Mouse (Mus musculus) MEL (cell line): ENCODE results near the gene Ell2. TPM values are rescaled to one million over a fixed set of nuclear protein-coding genes. Genes with fewer than 3 reads are reported as not detected.

Experiments used
- DNase-seq: peaks from one replicate; pipeline ENCODE4 v3.0.0; 2011; ENCODE audit warnings: low read depth, low spot score
- H3K27ac ChIP-seq: 2 replicates; pipeline ENCODE4 v1.5.1; 2012; ENCODE audit warnings: low read depth, mild to moderate bottlenecking, control low read depth, low read length, moderate library complexity; ENCODE audit not compliant: control insufficient read depth
- H3K27me3 ChIP-seq, 2 experiments: fragments of 150-350 bp in 1 of 2; sonication (generic) in 1 of 2; 2 replicates each; pipeline ENCODE4 v1.6.1; 2012; ENCODE audit warnings: low read length in 2 of 2, mild to moderate bottlenecking in 2 of 2, improper control_type of control experiment in 1 of 2, moderate library complexity in 1 of 2; ENCODE audit not compliant: insufficient read depth in 2 of 2, control insufficient read depth in 1 of 2
- H3K36me3 ChIP-seq, 2 experiments: 2 replicates each; pipeline ENCODE4 v1.6.1; 2012 to 2014; ENCODE audit warnings: low read length in 2 of 2, improper control_type of control experiment in 1 of 2, inconsistent platforms in 1 of 2, mild to moderate bottlenecking in 1 of 2; ENCODE audit not compliant: insufficient read depth in 2 of 2, control insufficient read depth in 1 of 2
- H3K4me1 ChIP-seq, 2 experiments: fragments of 150-350 bp in 1 of 2; sonication (generic) in 1 of 2; 2 replicates each; pipeline ENCODE4 v1.6.1; 2012; ENCODE audit warnings: low read length in 2 of 2, improper control_type of control experiment in 1 of 2, mild to moderate bottlenecking in 1 of 2; ENCODE audit not compliant: insufficient read depth in 2 of 2, control insufficient read depth in 1 of 2
- H3K4me3 ChIP-seq, 2 experiments: fragments of 150-350 bp in 1 of 2; sonication (generic) in 1 of 2; 2 replicates each; pipeline ENCODE4 v1.5.1; 2012; ENCODE audit warnings: low read depth in 2 of 2, low read length in 2 of 2, mild to moderate bottlenecking in 2 of 2, moderate library complexity in 2 of 2, control low read depth in 1 of 2, improper control_type of control experiment in 1 of 2; ENCODE audit not compliant: control insufficient read depth in 1 of 2, insufficient read depth in 1 of 2
- H3K79me2 ChIP-seq: 2 replicates; pipeline ENCODE4 v1.6.1; 2012; ENCODE audit warnings: mild to moderate bottlenecking, low read length, moderate library complexity; ENCODE audit not compliant: control insufficient read depth, poor library complexity, insufficient read depth
- H3K9ac ChIP-seq: 2 replicates; pipeline ENCODE4 v1.6.1; 2012; ENCODE audit warnings: low read depth, mild to moderate bottlenecking, control low read depth, low read length, moderate library complexity; ENCODE audit not compliant: control insufficient read depth, poor library complexity, severe bottlenecking
- H3K9me3 ChIP-seq: fragments of 150-350 bp; sonication (generic); replicated peaks from 2 replicates; pipeline ENCODE4 v1.6.1; 2012; ENCODE audit warnings: mild to moderate bottlenecking, low read length, improper control_type of control experiment, moderate library complexity; ENCODE audit not compliant: insufficient read depth
- CHD1 ChIP-seq: IDR thresholded peaks from 2 replicates; pipeline ENCODE4 v1.6.1; 2012; ENCODE audit warnings: low read depth, mild to moderate bottlenecking, inconsistent platforms, low read length, improper control_type of control experiment
- CHD2 ChIP-seq: IDR thresholded peaks from 2 replicates; pipeline ENCODE4 v1.6.1; 2011; ENCODE audit warnings: low read length, improper control_type of control experiment
- CTCF ChIP-seq, 3 experiments: IDR thresholded peaks in 2 of 3; conservative IDR thresholded peaks in 1 of 3; 2 replicates each; pipeline ENCODE4 v1.5.1; 2011 to 2012; ENCODE audit warnings: low read length in 3 of 3, low read depth in 2 of 3, mild to moderate bottlenecking in 2 of 3, improper control_type of control experiment in 1 of 3, inconsistent platforms in 1 of 3, mixed read lengths in 1 of 3, moderate library complexity in 1 of 3; ENCODE audit not compliant: control insufficient read depth in 1 of 3, insufficient read depth in 1 of 3, poor library complexity in 1 of 3, severe bottlenecking in 1 of 3
- ELF1 ChIP-seq: IDR thresholded peaks from 2 replicates; pipeline ENCODE4 v1.6.1; 2014; ENCODE audit warnings: low read depth, mild to moderate bottlenecking, inconsistent platforms, low read length, improper control_type of control experiment, moderate library complexity
- EP300 ChIP-seq, 2 experiments: IDR thresholded peaks; 2 replicates each; pipeline ENCODE4 v1.6.1; 2011; ENCODE audit warnings: improper control_type of control experiment in 2 of 2, low read length in 2 of 2, low read depth in 1 of 2, mild to moderate bottlenecking in 1 of 2
- ETS1 ChIP-seq: IDR thresholded peaks from 2 replicates; pipeline ENCODE4 v1.6.1; 2012; ENCODE audit warnings: low read depth, mild to moderate bottlenecking, inconsistent platforms, low read length, improper control_type of control experiment, moderate library complexity
- JUND ChIP-seq: IDR thresholded peaks from 2 replicates; pipeline ENCODE4 v1.6.1; 2011; ENCODE audit warnings: low read depth, mild to moderate bottlenecking, improper control_type of control experiment, low read length
- KAT2A ChIP-seq: conservative IDR thresholded peaks from 2 replicates; pipeline ENCODE4 v1.6.1; 2012; ENCODE audit warnings: low read depth, low read length, improper control_type of control experiment, inconsistent platforms
- MEF2A ChIP-seq: IDR thresholded peaks from 2 replicates; pipeline ENCODE4 v1.6.1; 2014; ENCODE audit warnings: low read depth, mild to moderate bottlenecking, inconsistent platforms, low read length, improper control_type of control experiment; ENCODE audit not compliant: poor library complexity, insufficient replicate concordance, severe bottlenecking; ENCODE audit errors: extremely low read depth
- MXI1 ChIP-seq: IDR thresholded peaks from 2 replicates; pipeline ENCODE4 v1.6.1; 2011; ENCODE audit warnings: mild to moderate bottlenecking, low read depth, low read length, improper control_type of control experiment
- NELFE ChIP-seq: IDR thresholded peaks from 2 replicates; pipeline ENCODE4 v1.6.1; 2011; ENCODE audit warnings: low read depth, low read length, improper control_type of control experiment
- RCOR1 ChIP-seq: IDR thresholded peaks from 2 replicates; pipeline ENCODE4 v1.6.1; 2012; ENCODE audit warnings: low read depth, mild to moderate bottlenecking, inconsistent platforms, low read length, improper control_type of control experiment
- SMC3 ChIP-seq: IDR thresholded peaks from 2 replicates; pipeline ENCODE4 v1.6.1; 2011; ENCODE audit warnings: low read depth, low read length, improper control_type of control experiment
- TAL1 ChIP-seq: IDR thresholded peaks from 2 replicates; pipeline ENCODE4 v1.6.1; 2012; ENCODE audit warnings: mild to moderate bottlenecking, inconsistent platforms, low read length, moderate library complexity, mixed read lengths
- TBP ChIP-seq: IDR thresholded peaks from 2 replicates; pipeline ENCODE4 v1.8.0; 2011; ENCODE audit warnings: low read depth, low read length, improper control_type of control experiment
- TCF12 ChIP-seq: IDR thresholded peaks from 2 replicates; pipeline ENCODE4 v1.6.1; 2014; ENCODE audit warnings: low read depth, mild to moderate bottlenecking, inconsistent platforms, low read length, improper control_type of control experiment, moderate library complexity
- UBTF ChIP-seq: IDR thresholded peaks from 2 replicates; pipeline ENCODE4 v1.6.1; 2012; ENCODE audit warnings: low read depth, mild to moderate bottlenecking, inconsistent platforms, low read length, improper control_type of control experiment, moderate library complexity, borderline replicate concordance; ENCODE audit not compliant: insufficient read depth
- USF2 ChIP-seq, 2 experiments: IDR thresholded peaks; 2 replicates each; pipeline ENCODE4 v1.6.1; 2011 to 2012; ENCODE audit warnings: improper control_type of control experiment in 2 of 2, low read length in 2 of 2, borderline replicate concordance in 1 of 2, inconsistent platforms in 1 of 2, low read depth in 1 of 2, mild to moderate bottlenecking in 1 of 2; ENCODE audit not compliant: insufficient read depth in 1 of 2
- ZC3H11A ChIP-seq: IDR thresholded peaks from 2 replicates; pipeline ENCODE4 v1.6.1; 2012; ENCODE audit warnings: low read depth, mild to moderate bottlenecking, inconsistent platforms, low read length, improper control_type of control experiment
- ZKSCAN1 ChIP-seq: IDR thresholded peaks from 2 replicates; pipeline ENCODE4 v1.6.1; 2012; ENCODE audit warnings: low read depth, mild to moderate bottlenecking, inconsistent platforms, low read length, improper control_type of control experiment, moderate library complexity
- polyA plus RNA-seq, 2 experiments: library from polyadenylated mRNA; stranded (reverse) in 1 of 2; unstranded in 1 of 2; fragments of >175 nt in 1 of 2; fragments of >200 nt in 1 of 2; gene quantifications; 2 replicates each; pipeline versions ENCODE4 v1.2.1 to v1.2.4; 2012; ENCODE audit warnings: low replicate concordance in 2 of 2, low read depth in 1 of 2; ENCODE audit not compliant: insufficient read length in 2 of 2, insufficient read depth in 1 of 2, missing spikeins in 1 of 2
- total RNA-seq: library from RNA; depleted of rRNA; stranded (reverse); fragments of 300-350 nt; gene quantifications from 2 replicates; pipeline ENCODE4 v1.2.3, GENCODE M21; 2012

Ell2 gene
- total and polyA plus RNA-seq, 3 experiments = 25.0 to 77.1 (median 52.5) TPM

DNA sequence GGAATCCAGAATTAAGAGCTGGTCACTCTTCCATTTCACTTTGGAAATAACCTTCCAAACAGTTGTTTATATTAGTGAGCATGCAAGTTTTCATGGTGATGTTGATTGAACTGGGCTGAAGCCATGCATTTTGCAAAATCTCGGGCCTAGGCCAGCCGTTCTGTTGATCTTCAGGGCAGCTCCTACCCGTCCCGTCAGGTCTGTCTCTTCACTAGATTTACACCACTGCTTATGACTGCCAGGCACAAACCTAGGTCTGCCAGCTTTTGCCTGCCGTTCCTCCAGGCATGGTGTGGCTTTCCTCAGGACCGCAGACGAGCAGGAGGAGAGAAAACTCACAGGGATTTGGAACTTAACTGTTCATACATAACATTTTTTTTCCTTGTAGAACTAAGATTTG lies 31.4 kb downstream of the Ell2 start:
- TF ChIP-seq SMC3 (no peak), CTCF (IDR thresholded peaks at IDR 0.05 in 2 of 3, conservative IDR thresholded peaks at IDR 0.05 in 1 of 3; ENCODE audit: control insufficient read depth in 1 of 3, insufficient read depth in 1 of 3, low read depth in 2 of 3, low read length in 3 of 3, poor library complexity in 1 of 3, severe bottlenecking in 1 of 3) (no peak), CHD2 (no peak), MEF2A (no peak), ELF1 (no peak), RCOR1 (no peak), ZC3H11A (no peak), UBTF (no peak), KAT2A (no peak), MXI1 (no peak), TCF12 (no peak)
- TF ChIP-seq, all 39 proteins: peak for 0
- Histone ChIP-seq H3K27me3 (no peaks in the 10 kb centered on the region), H3K9me3 (no peaks in the 10 kb centered on the region), H3K27ac (peak overlapping the region; percentile 29), H3K4me1 (peaks cover 42 to 53% of the 10 kb centered on the region in 2 experiments), H3K9ac (peak overlapping the region; percentile 31; the same call in 1 of the 2 replicates), H3K79me2 (peaks cover 21% of the 10 kb centered on the region), H3K4me3 (no peak overlapping the region), H3K36me3 (peaks cover 0 to 79% of the 10 kb centered on the region in 2 experiments; a peak in 2 of 4 replicates)
- DNase-seq = no peak

- Histone ChIP-seq H3K4me3 (peak overlapping the region; percentile 13 to 24), H3K4me1 (peaks cover 45 to 49% of the 10 kb centered on the region in 2 experiments), H3K9ac (peak overlapping the region; percentile 38), H3K79me2 (peaks cover 21% of the 10 kb centered on the region), H3K36me3 (peaks cover 0 to 78% of the 10 kb centered on the region in 2 experiments; a peak in 2 of 4 replicates), H3K27me3 (no peaks in the 10 kb centered on the region), H3K27ac (peak overlapping the region; percentile 71), H3K9me3 (no peaks in the 10 kb centered on the region)
- peak; percentile 47 for DNase-seq
- TF ChIP-seq ELF1 (no peak), JUND (peak; percentile 89), MEF2A (peak; percentile 76; the same call in 1 of the 2 replicates), CHD2 (no peak), CHD1 (no peak), MXI1 (no peak), ETS1 (peak; percentile 48)
These were observed 32.0 kb downstream of the Ell2 start for GRCm38 (mm10) chr13:75738536-75738935.

- H3K4me3 ChIP-seq = peak overlapping the region; percentile 13 to 24
- DNase-seq = peak; percentile 66
- TF ChIP-seq USF2 (IDR thresholded peaks at IDR 0.05; ENCODE audit: borderline replicate concordance in 1 of 2, insufficient read depth in 1 of 2, low read depth in 1 of 2, low read length in 2 of 2) (no peak), NELFE (no peak), TBP (peak; percentile 67), EP300 (IDR thresholded peaks at IDR 0.05; ENCODE audit: low read depth in 1 of 2, low read length in 2 of 2) (peak in 1 of 2 experiments; percentile 33; a peak in 1 of 4 replicates), ZKSCAN1 (no peak), TAL1 (peak; percentile 18), SMC3 (no peak), JUND (no peak)
- TF ChIP-seq, all 39 proteins: peak for 3
- Histone ChIP-seq H3K9ac (peak overlapping the region; percentile 38), H3K9me3 (no peaks in the 10 kb centered on the region), H3K79me2 (peaks cover 21% of the 10 kb centered on the region), H3K27ac (peak overlapping the region; percentile 71), H3K27me3 (no peaks in the 10 kb centered on the region), H3K4me1 (peaks cover 47 to 52% of the 10 kb centered on the region in 2 experiments), H3K36me3 (peaks cover 0 to 81% of the 10 kb centered on the region in 2 experiments; a peak in 2 of 4 replicates)
These were observed 32.4 kb downstream of the Ell2 start for GRCm38 (mm10) chr13:75738957-75739356.
